Mouse (Mus musculus): ENCODE data around the gene Kmt2a. TPM values are rescaled to one million over a fixed set of nuclear protein-coding genes. Genes with fewer than 3 reads are reported as not detected.
"Not testable (repeated sequence)": the region's sequence is repeated elsewhere in the genome, so short reads cannot be mapped to it uniquely, and the experiment has no call there.

Gene Kmt2a
- total RNA-seq, 1 experiment from 2014 or later = 64.5 TPM

DNA sequence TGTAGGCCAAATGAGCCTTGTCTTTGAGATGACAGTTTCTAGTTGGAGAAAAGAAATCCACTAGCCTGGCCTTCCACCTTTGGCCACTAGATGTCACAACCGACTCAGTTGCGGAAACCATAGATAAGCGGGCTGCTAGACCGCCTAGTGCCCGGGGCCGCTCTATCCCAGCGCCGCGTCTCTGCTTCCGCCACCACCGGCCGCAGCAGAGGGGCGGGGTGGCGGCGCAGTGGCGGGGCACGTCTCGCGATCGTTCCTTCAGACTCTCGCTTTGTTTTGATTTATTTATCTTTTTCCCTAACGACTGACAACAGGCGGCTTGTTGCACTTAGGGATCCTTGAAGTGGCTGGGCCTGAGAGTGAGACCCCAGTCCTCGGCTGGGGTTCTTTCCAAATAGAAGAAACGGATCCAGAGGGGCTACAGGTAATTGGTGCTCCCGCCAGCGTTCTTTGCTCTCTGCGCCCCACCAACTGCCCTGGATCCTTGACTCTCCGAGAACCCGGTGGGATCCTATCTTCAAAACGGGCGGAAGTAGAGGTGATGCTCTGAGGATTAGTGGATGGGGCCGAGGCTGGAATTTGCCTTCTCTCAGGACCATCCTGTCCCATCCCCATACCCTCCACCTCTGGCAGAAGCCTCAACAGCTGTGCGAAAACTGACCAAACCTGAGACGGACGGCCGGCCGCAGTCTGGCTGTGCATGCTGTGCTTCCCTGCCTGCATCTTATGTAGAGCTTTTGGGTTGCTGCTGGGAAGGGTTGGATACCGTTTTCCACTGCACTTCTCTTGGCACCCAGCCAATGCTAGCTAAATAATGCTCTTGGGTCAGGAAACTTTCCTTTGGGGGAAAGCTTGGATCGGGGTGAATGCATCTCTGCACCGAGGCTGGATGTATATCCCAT is 108.1 kb downstream of the Kmt2a start:
- ATAC-seq (ENCODE audit: extremely low read depth, insufficient number of reproducible peaks, low FRiP score, poor library complexity, severe bottlenecking) = peak; percentile 99

- no peak for ATAC-seq (ENCODE audit: extremely low read depth, insufficient number of reproducible peaks, low FRiP score, poor library complexity, severe bottlenecking)
Measured at GRCm38 (mm10) chr9:44772392-44772749, 108.7 kb downstream of the Kmt2a start.

DNA sequence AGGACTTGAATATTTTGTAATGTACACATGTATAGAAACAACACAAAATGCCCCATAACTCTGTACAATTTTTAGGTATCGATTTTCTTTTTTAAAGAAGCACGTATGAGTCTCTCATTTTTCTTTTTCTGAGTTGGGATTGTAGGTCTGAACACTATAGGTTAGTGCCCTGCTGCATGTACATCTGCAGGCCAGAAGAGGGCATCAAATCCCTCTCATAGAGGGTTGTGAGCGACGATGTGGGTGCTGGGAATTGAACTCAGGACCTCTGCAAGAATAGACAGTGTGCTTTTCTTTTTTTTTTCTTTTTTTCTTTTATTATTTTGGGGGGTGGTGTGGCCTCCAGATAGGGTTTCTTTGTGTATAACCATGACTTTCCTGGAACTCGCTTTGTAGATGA is 109.7 kb downstream of the Kmt2a start:
- no peak for ATAC-seq (ENCODE audit: extremely low read depth, insufficient number of reproducible peaks, low FRiP score, poor library complexity, severe bottlenecking)

DNA sequence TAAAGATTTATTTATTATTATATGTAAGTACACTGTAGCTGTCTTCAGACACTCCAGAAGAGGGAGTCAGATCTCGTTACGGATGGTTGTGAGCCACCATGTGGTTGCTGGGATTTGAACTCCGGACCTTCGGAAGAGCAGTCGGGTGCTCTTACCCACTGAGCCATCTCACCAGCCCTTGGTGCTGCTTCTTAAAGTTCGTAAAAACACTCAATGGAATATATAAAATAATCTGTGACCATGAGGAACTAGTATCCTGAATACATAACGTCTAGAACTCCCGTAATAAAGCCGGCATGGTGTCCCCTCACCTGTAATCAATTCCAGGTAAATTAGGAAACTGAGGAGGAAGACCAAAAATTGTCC is 113.1 kb downstream of the Kmt2a start:
- not testable (repeated sequence) for ATAC-seq (ENCODE audit: extremely low read depth, insufficient number of reproducible peaks, low FRiP score, poor library complexity, severe bottlenecking)

- peak; percentile 84 for ATAC-seq (ENCODE audit: extremely low read depth, insufficient number of reproducible peaks, low FRiP score, poor library complexity, severe bottlenecking)
Measured at GRCm38 (mm10) chr9:44767101-44768028, 113.7 kb downstream of the Kmt2a start, which contains the start of the genes Arcn1 and Ift46. Arcn1 (minus strand) TSS chr9:44767845. Ift46 (plus strand) TSS chr9:44767908.

DNA sequence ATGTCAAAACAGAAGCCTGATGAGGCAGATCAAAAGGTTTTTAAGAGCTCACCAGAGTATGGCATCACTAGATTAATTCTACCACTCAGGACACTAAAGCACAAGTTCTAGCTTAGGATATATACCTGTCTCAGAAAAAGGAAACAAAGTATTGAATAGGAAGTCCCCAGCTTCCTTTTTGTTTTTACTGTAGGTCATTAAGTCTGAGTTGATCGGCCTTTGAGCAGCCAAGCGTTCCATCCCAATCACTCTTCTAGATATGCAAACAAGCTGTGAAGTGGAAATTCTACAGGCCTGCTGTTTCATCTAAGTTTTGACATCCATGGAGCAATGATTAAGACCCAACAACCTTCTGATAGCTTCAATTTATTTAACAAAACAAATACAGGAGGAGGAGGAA is 120.2 kb downstream of the Kmt2a start:
- no peak for ATAC-seq (ENCODE audit: extremely low read depth, insufficient number of reproducible peaks, low FRiP score, poor library complexity, severe bottlenecking)

Other genes with a start within 250 kb of the Kmt2a start
- not detected in 2 replicates for gene Treh, start 208.1 kb downstream of the Kmt2a start, total RNA-seq (2017)
- 0.25 TPM in 1 of 2 replicates, not detected in the other for gene Phldb1, start 146.1 kb downstream of the Kmt2a start, total RNA-seq (2017)
- gene Arcn1, start 113.5 kb downstream of the Kmt2a start, total RNA-seq (2017) = 130 and 132 TPM in 2 replicates
- 49.6 and 51.0 TPM in 2 replicates for gene Ift46, start 113.4 kb downstream of the Kmt2a start, total RNA-seq (2017)
- gene Tmem25, start 82.0 kb downstream of the Kmt2a start, total RNA-seq (2017) = 0.25 TPM in 1 of 2 replicates, not detected in the other
- 0.93 and 1.4 TPM in 2 replicates for gene Ttc36, start 78.2 kb downstream of the Kmt2a start, total RNA-seq (2017)
- 48.6 and 74.2 TPM in 2 replicates for gene Atp5l, start 39.4 kb upstream of the Kmt2a start, total RNA-seq (2017)
- 45.8 and 48.0 TPM in 2 replicates for gene Ube4a, start 84.3 kb upstream of the Kmt2a start, total RNA-seq (2017)
- gene Cd3g, start 99.1 kb upstream of the Kmt2a start, total RNA-seq (2017) = 81.3 and 90.1 TPM in 2 replicates
- gene Cd3d, start 100.5 kb upstream of the Kmt2a start, total RNA-seq (2017) = 18.5 and 21.4 TPM in 2 replicates
- gene Cd3e, start 128.3 kb upstream of the Kmt2a start, total RNA-seq (2017) = 14.1 and 18.3 TPM in 2 replicates
- 0.23 and 0.49 TPM in 2 replicates for gene Mpzl2, start 158.5 kb upstream of the Kmt2a start, total RNA-seq (2017)
- 49.8 and 51.6 TPM in 2 replicates for gene Mpzl3, start 173.9 kb upstream of the Kmt2a start, total RNA-seq (2017)
- gene Jaml, start 197.9 kb upstream of the Kmt2a start, total RNA-seq (2017) = 282 and 323 TPM in 2 replicates
- gene Scn2b, start 236.5 kb upstream of the Kmt2a start, total RNA-seq (2017) = 0.49 and 1.0 TPM in 2 replicates

Data from neutrophil, adult 5-6 weeks (primary cell).